Mouse (Mus musculus) heart, postnatal 0 days (tissue): Measurements from ENCODE around the gene Pnpo. TPM values are rescaled to one million over a fixed set of nuclear protein-coding genes. Genes with fewer than 3 reads are reported as not detected.

Experiments used
- ATAC-seq: fragments of 200-750 bp; cut with Nextera tagmentation; 2 replicates; pipeline ENCODE4 v1.8.0; 2017; ENCODE audit warnings: low read depth, moderate number of reproducible peaks, moderate library complexity; ENCODE audit not compliant: insufficient read depth
- DNase-seq: peaks from one replicate; pipeline ENCODE4 v3.0.0-alpha.2; 2016; ENCODE audit warnings: low spot score
- H3K27ac ChIP-seq: fragments of 300-500 bp; sonication (generic); 2 replicates; pipeline ENCODE4 v1.5.1; 2014; ENCODE audit warnings: low read depth, mild to moderate bottlenecking
- H3K27me3 ChIP-seq: fragments of 300-500 bp; sonication (generic); 2 replicates; pipeline ENCODE4 v1.6.1; 2014; ENCODE audit warnings: low read length, mixed read lengths; ENCODE audit not compliant: control insufficient read depth, insufficient read depth
- H3K36me3 ChIP-seq: fragments of 300-500 bp; sonication (generic); replicated peaks from 2 replicates; pipeline ENCODE4 v1.6.1; 2014; ENCODE audit warnings: low read length, mixed read lengths; ENCODE audit not compliant: control insufficient read depth, insufficient read depth
- H3K4me1 ChIP-seq: fragments of 300-500 bp; sonication (generic); 2 replicates; pipeline ENCODE4 v1.6.1; 2014; ENCODE audit warnings: antibody characterized with exemption; ENCODE audit not compliant: control insufficient read depth, insufficient read depth
- H3K4me2 ChIP-seq: fragments of 300-500 bp; sonication (generic); 2 replicates; pipeline ENCODE4 v1.6.1; 2014; ENCODE audit warnings: low read depth, mild to moderate bottlenecking, low read length, moderate library complexity
- H3K4me3 ChIP-seq: fragments of 300-500 bp; sonication (generic); 2 replicates; pipeline ENCODE4 v1.5.1; 2014; ENCODE audit warnings: low read depth, low read length
- H3K9ac ChIP-seq: fragments of 300-500 bp; sonication (generic); replicated peaks from 2 replicates; pipeline ENCODE4 v1.6.1; 2014; ENCODE audit warnings: low read depth, low read length, mixed read lengths
- H3K9me3 ChIP-seq: fragments of 300-500 bp; sonication (generic); replicated peaks from 2 replicates; pipeline ENCODE4 v1.6.1; 2016; ENCODE audit warnings: low read length; ENCODE audit not compliant: control insufficient read depth
- CTCF ChIP-seq: IDR thresholded peaks from 2 replicates; pipeline ENCODE4 v1.5.1; 2016; ENCODE audit warnings: antibody characterized with exemption, control low read depth, low read depth
- EP300 ChIP-seq: IDR thresholded peaks from 2 replicates; pipeline ENCODE4 v1.6.1; 2016; ENCODE audit warnings: antibody characterized with exemption, low read depth
- WGBS: fragments of 180-500 bp; shearing (Covaris S2); extraction: QIAGEN DNeasy Blood & Tissue Kit; methylation state at CpG from one replicate; pipeline ENCODE4 v1.1.7; 2014; 5-methylcytosine and 5-hydroxymethylcytosine counted together
- polyA plus RNA-seq: library from polyadenylated mRNA; unstranded; fragments of >200 nt; fragmentation: Nextera tagmentation; extraction: Ambion mirVana; gene quantifications from 2 replicates; pipeline ENCODE4 v1.2.1, GENCODE M21; 2015
- total RNA-seq: library from RNA; depleted of rRNA; stranded (reverse); fragments of >200 nt; gene quantifications from 2 replicates; pipeline ENCODE4 v1.2.3, GENCODE M21; 2014; ENCODE audit warnings: low replicate concordance

The Pnpo gene
- total and polyA plus RNA-seq, 2 experiments from 2014 or later: 20.9 to 28.1 TPM

DNA sequence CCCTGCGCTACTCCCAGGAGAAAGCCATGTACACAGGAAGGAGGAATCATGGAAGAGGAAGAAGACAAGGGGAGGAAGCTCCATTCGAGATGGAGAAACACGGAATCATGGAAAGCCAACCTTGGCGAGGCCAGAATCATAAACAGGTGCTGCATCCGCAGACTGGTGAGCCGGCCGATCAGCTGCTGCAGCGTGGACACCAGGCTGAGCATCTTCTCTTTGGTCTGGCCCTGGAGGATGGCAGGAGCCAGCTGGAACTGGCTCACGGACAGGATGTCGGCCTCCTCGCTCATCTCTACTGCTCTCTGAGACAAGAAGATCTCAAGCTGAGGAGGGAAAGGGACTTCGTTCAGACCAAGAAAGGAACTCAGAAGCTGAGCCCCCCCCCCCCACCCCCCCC lies 35.2 kb downstream of the Pnpo start:
- Histone ChIP-seq H3K4me2 (no peak overlapping the region), H3K4me1 (peaks cover 10% of the 10 kb centered on the region; the same call in 1 of the 2 replicates), H3K36me3 (peaks cover 34% of the 10 kb centered on the region), H3K27ac (no peak overlapping the region), H3K27me3 (no peaks in the 10 kb centered on the region), H3K4me3 (no peak overlapping the region), H3K9ac (no peak overlapping the region), H3K9me3 (no peaks in the 10 kb centered on the region)
- TF ChIP-seq CTCF (no peak), EP300 (no peak)
- no peak for DNase-seq
- ATAC-seq: no peak
- 90% methylated on average over 12 of the region's 12 CpGs for WGBS

DNA sequence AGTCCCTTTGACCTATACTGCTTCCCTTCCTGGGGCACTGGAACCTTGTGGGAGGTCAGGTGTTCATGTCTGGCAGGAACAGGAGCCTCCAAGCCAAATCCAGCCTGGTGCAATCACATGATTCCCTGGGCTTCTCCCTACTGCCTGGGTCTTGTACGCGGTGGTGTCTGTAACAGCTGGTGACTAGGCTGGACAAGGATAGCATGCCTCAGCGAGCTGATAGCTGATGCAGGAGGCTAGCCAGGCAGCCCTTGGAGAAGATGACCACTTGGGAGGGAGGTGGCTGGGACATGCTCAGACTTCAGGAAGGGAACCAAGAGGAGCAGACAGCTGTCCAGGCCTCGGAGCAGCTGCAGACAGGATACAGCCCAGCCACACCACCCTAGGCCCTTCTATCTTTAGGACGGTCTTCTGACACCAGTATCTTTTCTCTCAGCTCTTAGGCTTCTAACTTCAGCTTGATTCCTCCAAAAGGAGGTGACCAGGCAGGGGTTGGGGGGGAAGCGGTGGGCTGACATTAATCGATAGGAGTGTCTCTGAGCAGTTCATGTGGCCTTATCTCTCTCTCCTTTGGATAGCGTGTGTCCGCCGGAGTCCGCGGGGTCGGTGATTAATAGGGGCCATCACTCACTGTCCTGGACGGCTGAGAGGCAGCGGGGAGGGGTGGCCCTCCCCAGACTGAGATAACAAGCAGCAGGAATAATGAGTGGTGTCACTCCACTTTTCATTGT lies 37.2 kb downstream of the Pnpo start:
- DNase-seq (peak; percentile 62), ATAC-seq (peak; percentile 70)
- 0 out of 2 replicates have a peak, but pooled peaks have one; percentile 19 for TF ChIP-seq EP300
- TF ChIP-seq CTCF: no peak
- peaks cover 27% of the 10 kb centered on the region for H3K36me3 ChIP-seq
- no peak overlapping the region for H3K4me2 ChIP-seq
- H3K27me3 ChIP-seq: no peaks in the 10 kb centered on the region
- H3K4me1 ChIP-seq: peaks cover 10% of the 10 kb centered on the region; the same call in 1 of the 2 replicates
- H3K9me3 ChIP-seq: no peaks in the 10 kb centered on the region
- H3K9ac ChIP-seq: no peak overlapping the region
- H3K27ac ChIP-seq: no peak overlapping the region
- WGBS: 21% methylated on average over 15 of the region's 15 CpGs
- H3K4me3 ChIP-seq: no peak overlapping the region

DNA sequence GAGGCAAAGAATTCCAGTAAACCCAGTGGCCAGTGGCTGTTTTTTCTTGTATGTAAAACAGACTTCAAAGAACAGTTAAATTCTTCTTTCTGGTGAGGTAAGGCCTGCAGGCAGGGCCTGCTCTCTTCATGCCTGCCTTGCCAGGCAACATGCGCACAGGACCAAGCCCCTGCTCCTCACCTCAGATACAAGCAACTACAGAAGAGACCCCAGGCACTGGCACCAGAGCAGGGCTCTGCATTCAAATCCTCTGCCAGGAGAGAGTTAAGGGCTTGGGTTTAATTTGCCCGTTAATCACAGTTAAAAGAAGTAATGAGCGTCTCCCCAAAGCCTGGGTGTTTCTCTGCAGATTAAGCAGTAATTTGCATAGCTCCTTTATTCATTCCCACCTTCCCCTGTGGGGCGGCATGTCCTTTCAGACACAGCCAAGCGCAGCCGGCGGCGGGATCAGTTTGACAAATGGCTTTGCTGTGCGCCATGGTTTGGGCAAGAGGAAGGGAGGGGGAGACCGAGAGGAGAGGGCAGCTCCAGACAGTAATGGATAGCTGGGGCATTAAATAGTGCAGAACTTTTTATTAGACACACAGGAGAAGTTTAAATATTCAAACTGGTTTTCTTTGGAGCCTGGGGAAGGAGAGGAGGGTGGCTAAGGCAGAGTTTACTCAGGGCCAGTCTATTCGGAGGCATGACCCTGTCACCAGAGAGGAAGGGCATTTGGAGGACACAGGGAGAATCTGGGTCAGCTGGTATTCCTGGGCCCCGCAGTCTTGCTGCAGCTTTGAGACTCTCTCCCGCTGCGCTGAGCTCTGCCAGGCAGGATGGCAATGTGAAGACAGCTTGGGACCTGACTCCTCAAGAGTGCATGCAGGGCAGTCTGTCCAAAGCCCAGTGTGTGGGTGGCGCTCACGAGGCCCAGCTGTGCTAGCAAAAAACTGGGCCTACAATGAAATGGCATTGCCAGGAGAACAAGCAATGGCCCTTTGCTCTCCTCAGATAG lies 40.8 kb downstream of the Pnpo start:
- H3K9ac ChIP-seq: no peak overlapping the region

DNA sequence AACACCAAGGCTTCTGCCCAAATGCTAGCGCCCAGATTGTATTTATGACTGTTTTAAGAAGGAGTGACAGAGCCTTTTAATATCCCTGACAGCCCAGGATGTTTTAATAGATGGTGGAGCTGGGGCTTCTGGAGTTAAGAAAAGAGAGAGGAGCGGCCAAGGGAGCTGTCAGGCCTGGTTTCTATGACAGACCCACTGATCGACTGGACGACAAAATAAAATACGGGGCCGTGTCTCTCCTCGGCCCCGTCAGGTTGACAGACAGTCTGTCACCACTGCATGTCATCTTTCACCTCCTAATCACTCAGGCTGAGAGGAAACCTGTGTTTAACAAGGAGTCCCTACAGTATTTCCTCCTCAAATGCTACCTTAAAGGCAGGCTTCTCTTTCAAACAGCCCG lies 42.5 kb downstream of the Pnpo start:
- DNase-seq (no peak), ATAC-seq (no peak)
- TF ChIP-seq CTCF (no peak), EP300 (no peak)
- 52% methylated on average over 9 of the region's 9 CpGs for WGBS
- no peak overlapping the region for H3K4me3 ChIP-seq
- H3K4me1 ChIP-seq: 0 out of 2 replicates have a peak, but pooled peaks cover 5% of the 10 kb centered on the region
- no peak overlapping the region for H3K9ac ChIP-seq
- H3K4me2 ChIP-seq: no peak overlapping the region
- no peaks in the 10 kb centered on the region for H3K27me3 ChIP-seq
- no peak overlapping the region for H3K27ac ChIP-seq
- H3K9me3 ChIP-seq: no peaks in the 10 kb centered on the region
- no peaks in the 10 kb centered on the region for H3K36me3 ChIP-seq

More for the DNA sequence above, 40.8 kb downstream of the Pnpo start:
- Histone ChIP-seq H3K27me3 (no peaks in the 10 kb centered on the region), H3K27ac (no peak overlapping the region), H3K4me1 (peaks cover 10% of the 10 kb centered on the region; the same call in 1 of the 2 replicates), H3K36me3 (peaks cover 8% of the 10 kb centered on the region), H3K9me3 (no peaks in the 10 kb centered on the region), H3K4me2 (no peak overlapping the region), H3K4me3 (no peak overlapping the region)
- ATAC-seq: 0 out of 2 replicates have a peak, but pooled peaks have one; percentile 14
- 45% methylated on average over 16 of the region's 16 CpGs for WGBS
- TF ChIP-seq EP300 (no peak), CTCF (no peak)
- no peak for DNase-seq

DNA sequence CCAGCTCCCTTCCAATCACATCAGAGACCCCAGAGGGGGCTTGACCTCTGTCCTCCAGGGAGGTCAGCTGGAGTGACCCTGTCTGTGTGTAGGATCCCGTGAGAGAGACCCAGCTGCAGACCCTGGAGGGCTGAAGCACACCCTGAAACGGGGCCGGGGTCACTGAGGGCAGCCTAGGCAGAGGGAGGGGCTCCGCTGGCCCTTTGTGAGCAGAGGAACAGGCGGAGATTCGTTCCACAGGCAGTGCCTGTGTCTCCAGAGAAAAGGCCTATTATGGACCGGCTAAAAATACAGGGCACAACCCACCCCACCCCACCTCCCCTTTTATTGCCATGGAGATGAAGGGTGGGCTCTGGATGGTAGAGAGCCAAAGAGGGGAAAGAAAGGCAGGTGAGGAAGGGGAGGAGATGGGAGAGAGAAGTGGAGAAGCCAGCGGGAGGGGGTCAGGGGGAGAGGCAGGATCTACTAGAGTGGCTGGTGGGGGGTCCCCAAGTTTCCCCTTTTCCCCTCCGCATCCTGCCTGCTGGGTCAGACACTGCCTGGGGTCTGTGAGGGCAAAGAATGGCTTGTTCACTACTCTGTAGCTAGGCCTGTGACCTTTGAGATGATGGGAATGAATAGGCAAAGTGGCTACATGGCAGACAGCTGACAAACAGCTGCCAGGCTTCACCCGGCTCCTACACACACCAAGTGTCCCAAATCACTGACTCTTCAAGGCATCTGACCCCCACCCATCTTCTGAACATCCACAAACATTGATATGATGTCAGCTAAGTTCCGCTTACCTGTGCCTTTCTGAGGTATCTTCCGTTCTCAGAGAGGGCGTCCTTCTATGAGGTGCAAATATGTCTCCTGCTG lies 44.1 kb downstream of the Pnpo start:
- no peak overlapping the region for H3K4me3 ChIP-seq
- no peak overlapping the region for H3K27ac ChIP-seq
- no peaks in the 10 kb centered on the region for H3K9me3 ChIP-seq
- H3K9ac ChIP-seq: no peak overlapping the region
- TF ChIP-seq CTCF: no peak
- no peak for TF ChIP-seq EP300
- DNase-seq (no peak), ATAC-seq (no peak)
- H3K4me1 ChIP-seq: no peaks in the 10 kb centered on the region; the same call in 1 of the 2 replicates
- WGBS: 58% methylated on average over 13 of the region's 13 CpGs
- no peak overlapping the region for H3K4me2 ChIP-seq
- H3K36me3 ChIP-seq: no peaks in the 10 kb centered on the region
- H3K27me3 ChIP-seq: no peaks in the 10 kb centered on the region
